Mouse (Mus musculus) common myeloid progenitor, adult 5-6 weeks (primary cell): ENCODE data around the gene Ppp1r16b. TPM values are rescaled to one million over a fixed set of nuclear protein-coding genes. Genes with fewer than 3 reads are reported as not detected.

Experiments used
- ATAC-seq: replicated peaks from 2 replicates; pipeline ENCODE4 v1.8.0; 2016; ENCODE audit warnings: low read depth, mild to moderate bottlenecking, moderate TSS enrichment, inconsistent platforms; ENCODE audit not compliant: poor library complexity, severe bottlenecking
- total RNA-seq: library from RNA; stranded (forward); fragments of 200-1000, 187-1606 nt; gene quantifications from 2 replicates; pipeline ENCODE4 v1.2.3, GENCODE M21; 2017

Ppp1r16b gene
- total RNA-seq: 0.82 TPM in 1 of 2 replicates, not detected in the other

DNA sequence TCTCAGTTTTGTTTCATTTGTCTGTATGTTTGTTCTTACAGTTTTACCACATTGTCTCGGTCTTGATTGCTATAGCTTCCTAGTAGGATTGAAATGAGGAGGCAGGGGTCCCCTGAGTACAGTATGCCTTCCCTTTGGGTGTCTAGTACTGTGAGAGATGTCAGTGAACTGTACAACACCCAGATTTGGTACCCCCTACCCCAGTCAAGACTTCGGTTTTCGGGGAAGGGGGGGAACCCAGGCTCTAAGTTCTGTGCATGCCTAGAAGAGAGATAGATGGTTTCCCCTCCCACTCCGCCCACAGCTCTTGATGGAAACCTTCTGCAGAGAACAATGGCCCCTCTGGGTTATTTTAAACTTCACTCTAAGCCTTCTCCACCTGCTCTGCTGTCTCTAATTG, at the start of gene Ppp1r16b:
Gene Ppp1r16b (plus strand): TSS at position 301 of the 400 bp plus-strand sequence.
- no peak for ATAC-seq

- ATAC-seq: no peak
Measured at GRCm38 (mm10) chr2:158615702-158616101, 49.5 kb upstream of the Ppp1r16b start.

DNA sequence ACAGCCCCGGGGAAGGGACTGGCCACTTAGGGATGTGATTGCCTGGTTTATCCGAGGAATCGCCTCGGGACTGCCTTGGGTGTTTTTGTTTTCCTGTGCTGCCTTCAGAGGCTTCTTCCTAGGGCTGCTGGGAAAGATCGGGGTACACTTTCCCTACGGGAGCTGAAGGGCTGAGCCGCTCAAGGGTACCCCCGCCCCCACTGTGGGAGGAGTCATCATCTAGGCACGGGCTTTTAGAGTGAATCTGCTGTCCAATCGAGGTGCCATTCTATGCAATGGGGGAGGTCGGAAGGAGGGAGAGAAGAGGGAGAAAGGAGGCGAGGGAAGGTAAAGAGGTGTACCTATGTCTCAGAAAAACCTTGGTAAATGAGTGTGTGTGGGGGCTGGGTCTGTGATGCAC, 48.9 kb upstream of the Ppp1r16b start:
- no peak for ATAC-seq

- ATAC-seq: no peak
Measured at GRCm38 (mm10) chr2:158616790-158617189, 48.4 kb upstream of the Ppp1r16b start.

DNA sequence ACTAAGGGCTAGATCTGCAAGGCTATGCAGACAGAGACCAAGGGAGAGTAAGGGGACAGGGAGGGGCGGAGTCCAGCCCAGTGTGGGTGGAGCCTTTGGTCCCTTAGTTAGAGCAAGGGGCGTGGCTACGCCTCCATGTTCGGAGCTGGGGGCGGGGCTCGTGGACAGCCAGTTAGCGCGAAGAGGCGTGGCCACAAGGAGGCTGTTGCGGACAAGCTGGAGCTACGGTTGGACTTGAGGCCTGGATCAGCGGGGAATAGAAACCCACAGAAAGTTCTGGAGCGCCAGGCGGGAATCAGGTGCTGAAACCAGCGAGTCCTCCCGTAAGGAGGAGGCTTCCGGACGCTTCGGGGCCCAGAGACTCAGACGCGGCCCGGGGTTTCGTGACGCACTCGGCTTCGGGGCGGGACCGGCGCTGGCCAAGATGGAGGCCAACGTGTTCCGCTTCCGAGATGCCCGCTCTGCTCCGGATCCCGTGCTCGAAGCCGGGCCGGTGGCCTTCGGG, 40.4 kb upstream of the Ppp1r16b start, which contains the start of gene Actr5:
Gene Actr5 (plus strand): TSS at position 171 of the 505 bp plus-strand sequence.
- peak; percentile 96 for ATAC-seq

- ATAC-seq: peak; percentile 2; the same call in 1 of the 2 replicates
Measured at GRCm38 (mm10) chr2:158625231-158625630, 40.0 kb upstream of the Ppp1r16b start.

GRCm38 (mm10) chr2:158625697-158626096, 39.5 kb upstream of the Ppp1r16b start:
- ATAC-seq: no peak

GRCm38 (mm10) chr2:158628858-158629257, 36.3 kb upstream of the Ppp1r16b start:
- no peak; the same call in 1 of the 2 replicates for ATAC-seq

- ATAC-seq: no peak
Measured at GRCm38 (mm10) chr2:158629414-158629813, 35.8 kb upstream of the Ppp1r16b start.

DNA sequence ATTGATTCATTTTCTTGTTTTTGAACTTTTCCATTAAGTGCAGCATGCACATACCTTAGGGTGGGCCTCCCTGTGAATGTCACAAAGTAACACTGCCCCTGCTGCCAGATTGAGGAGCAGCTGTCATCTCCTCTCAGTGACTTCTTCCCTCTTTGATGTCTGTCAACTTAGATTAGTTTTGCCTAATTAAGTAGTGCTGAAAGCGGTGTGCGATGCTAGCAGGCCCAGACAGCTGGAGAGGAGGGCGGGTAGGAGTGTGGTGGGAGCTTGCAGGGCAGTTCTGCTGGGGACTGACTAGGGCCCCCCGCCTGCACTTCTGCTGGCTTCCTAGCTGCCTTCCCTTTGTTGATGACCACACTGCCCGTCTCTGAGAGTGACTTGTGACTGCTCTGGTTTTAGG, 33.3 kb upstream of the Ppp1r16b start:
- 0 out of 2 replicates have a peak, but pooled peaks have one; percentile 9 for ATAC-seq

DNA sequence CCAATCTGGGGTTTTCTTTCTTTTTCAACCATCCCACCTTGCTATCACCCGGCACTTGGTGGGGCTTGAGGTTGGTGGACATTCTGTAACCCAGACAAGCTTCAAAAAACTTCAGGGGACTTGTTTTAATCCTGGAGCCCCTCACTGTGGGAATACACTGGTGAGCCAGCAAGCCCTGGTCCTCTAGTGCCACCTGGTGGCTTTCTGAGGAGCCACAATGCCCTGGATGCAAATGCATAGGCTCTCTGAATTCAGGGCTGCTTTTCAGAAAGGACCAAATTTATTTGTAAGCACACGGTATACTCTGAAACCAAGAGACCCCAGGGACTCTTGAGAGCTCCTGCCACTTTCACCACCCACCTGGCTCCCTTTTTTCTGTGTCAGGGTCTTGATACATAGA, 23.3 kb upstream of the Ppp1r16b start:
- peak; percentile 84 for ATAC-seq

GRCm38 (mm10) chr2:158642587-158642986, 22.6 kb upstream of the Ppp1r16b start:
- no peak for ATAC-seq

GRCm38 (mm10) chr2:158643791-158644190, 21.4 kb upstream of the Ppp1r16b start:
- ATAC-seq: no peak

- peak; percentile 74 for ATAC-seq
Measured at GRCm38 (mm10) chr2:158651159-158651908, 13.9 kb upstream of the Ppp1r16b start.

- ATAC-seq: peak; percentile 85
Measured at GRCm38 (mm10) chr2:158652985-158653384, 12.2 kb upstream of the Ppp1r16b start.

GRCm38 (mm10) chr2:158654717-158655116, 10.5 kb upstream of the Ppp1r16b start:
- ATAC-seq: no peak

GRCm38 (mm10) chr2:158655806-158656205, 9.4 kb upstream of the Ppp1r16b start:
- no peak for ATAC-seq

GRCm38 (mm10) chr2:158658822-158659221, 6.4 kb upstream of the Ppp1r16b start:
- peak; percentile 78 for ATAC-seq

GRCm38 (mm10) chr2:158659346-158659745, 5.9 kb upstream of the Ppp1r16b start:
- no peak for ATAC-seq

DNA sequence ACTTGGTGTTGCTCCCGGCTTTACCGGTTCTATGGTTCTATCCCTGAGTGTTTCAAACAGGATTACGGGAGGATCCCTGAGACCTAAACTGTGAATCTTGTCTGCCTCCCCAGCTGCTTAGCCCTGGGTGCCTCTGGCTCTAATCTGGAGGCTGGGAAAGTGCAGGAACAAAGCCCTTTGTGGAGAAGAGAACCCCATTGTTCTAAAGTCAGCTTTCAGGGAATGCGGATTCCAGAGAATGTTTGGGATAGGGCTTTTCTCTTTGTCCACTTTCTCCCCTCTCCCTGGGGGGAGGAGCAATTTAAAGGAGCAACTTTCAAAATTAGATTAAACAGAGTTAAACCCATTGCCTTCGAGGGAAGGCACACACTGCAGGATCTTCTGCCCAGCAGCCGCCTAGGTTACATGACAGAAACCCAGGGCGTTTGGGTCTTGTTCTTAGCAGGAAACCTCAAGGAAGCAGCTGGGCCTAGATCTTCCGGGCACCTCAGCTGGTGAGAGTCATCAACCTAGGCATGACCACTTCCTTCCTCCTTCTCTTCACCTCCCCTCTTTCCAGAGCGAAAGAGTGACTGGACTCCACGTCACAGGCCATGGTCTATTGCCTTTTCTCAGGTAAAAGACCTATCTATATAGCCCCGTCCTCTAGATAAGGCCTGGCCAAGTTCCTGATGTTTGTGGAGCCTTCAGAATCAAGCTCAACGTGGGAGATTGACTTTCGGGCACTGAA, 1.0 kb downstream of the Ppp1r16b start:
- peak; percentile 85 for ATAC-seq
